Mouse (Mus musculus) urinary bladder, adult 18-20 months (tissue): ENCODE measurements at regions not wholly inside any gene's neighbourhood (a gene's known extent, or its start where the extent isn't known, plus 50 kb on each side); places are given as distances from the start of the nearest gene placed in this dataset.
"Not testable (repeated sequence)": the region's sequence is repeated elsewhere in the genome, so short reads cannot be mapped to it uniquely, and the experiment has no call there.

Source experiments
- DNase-seq, 2 experiments: peaks; one replicate each; pipeline ENCODE4 v3.0.0; 2022; ENCODE audit warnings: low spot score in 2 of 2, mixed read lengths in 2 of 2

GRCm38 (mm10) chr6:133511830-133512229, 219.8 kb downstream of the 5530400C23Rik start:
- not testable (repeated sequence) for DNase-seq

DNA sequence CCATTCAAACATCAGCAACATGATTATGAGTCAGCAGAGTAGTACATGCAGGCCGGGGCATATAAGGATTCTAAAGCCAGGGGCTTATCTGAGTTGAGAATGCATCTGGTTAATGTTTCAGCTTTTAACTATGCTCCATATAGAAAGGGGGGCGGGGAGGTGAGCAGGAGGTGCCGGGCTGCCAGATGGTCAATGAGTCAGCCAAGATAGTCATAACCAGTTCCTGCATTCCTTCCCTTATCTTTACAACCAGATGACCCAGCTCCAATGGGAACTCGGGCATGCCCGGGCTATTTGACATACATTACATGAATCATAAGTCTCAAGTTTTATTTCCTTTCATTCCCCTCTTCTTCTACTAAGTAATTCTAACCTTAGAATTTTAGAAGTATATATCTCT, 261.5 kb downstream of the 5530400C23Rik start:
- DNase-seq, result peak in 1 of 2 experiments; percentile 0

DNA sequence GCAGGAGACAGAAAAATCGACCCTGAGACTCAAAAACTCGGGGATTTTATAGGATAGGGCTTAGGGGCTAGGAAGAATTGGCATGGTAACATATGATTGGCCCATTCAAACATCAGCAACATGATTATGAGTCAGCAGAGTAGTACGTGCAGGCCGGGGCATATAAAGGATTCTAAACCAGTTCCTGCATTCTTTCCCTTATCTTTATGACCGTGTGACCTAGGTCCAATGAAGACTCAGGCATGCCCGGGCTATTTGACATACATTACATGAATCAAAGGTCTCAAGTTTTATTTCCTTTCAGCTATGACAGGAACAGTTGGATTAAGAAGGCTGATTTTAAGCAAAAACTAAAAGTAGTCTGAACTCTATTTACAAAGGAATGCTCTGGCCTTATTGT, 262.2 kb downstream of the 5530400C23Rik start:
- no peak for DNase-seq
